Mouse (Mus musculus): ENCODE data around the gene Gm10974.

- TF ChIP-seq POLR2A (IDR thresholded peaks at IDR 0.05; ENCODE audit: insufficient read depth, low read depth, low read length) (no peak), CTCF (IDR thresholded peaks at IDR 0.05; ENCODE audit: insufficient read depth, low read depth, low read length) (no peak)
Observed at GRCm38 (mm10) chr7:66421903-66422302, 56.2 kb downstream of the Gm10974 start.

Measured in olfactory bulb, adult 2 months (tissue).